Mouse (Mus musculus): ENCODE measurements around the gene Ina. TPM values are rescaled to one million over a fixed set of nuclear protein-coding genes. Genes with fewer than 3 reads are reported as not detected.
"Not testable (repeated sequence)": the region's sequence is repeated elsewhere in the genome, so short reads cannot be mapped to it uniquely, and the experiment has no call there.

Gene Ina
- total and polyA plus RNA-seq, 2 experiments from 2014 or later = not detected

DNA sequence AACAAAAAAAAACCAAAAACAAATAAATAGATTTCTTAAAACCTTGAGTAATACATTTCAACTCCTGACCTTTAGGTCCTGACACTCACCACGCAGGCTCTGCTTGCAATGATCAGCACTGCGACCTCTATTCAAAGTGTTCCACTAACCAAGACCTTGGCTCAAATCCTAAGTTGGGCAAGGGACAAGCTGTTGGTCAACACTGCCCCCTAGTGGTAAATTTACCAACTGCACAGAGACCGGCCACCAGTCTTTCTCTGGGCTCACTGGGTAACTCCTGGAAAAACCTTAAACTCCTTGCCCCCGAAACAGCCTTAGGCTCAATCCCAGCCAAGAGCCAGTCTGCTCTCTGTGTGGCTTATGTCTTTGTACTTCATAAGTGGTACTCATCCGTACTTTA is 23.4 kb upstream of the Ina start:
- H3K27me3 ChIP-seq (ENCODE audit: control insufficient read depth, insufficient read depth, low read length) = no peaks in the 10 kb centered on the region
- ATAC-seq (ENCODE audit: insufficient read depth, low read depth) (peak; percentile 82), DNase-seq (ENCODE audit: low spot score) (peak; percentile 80)
- H3K4me2 ChIP-seq (ENCODE audit: low read depth, low read length) = no peak overlapping the region
- no peak for TF ChIP-seq EP300 (IDR thresholded peaks at IDR 0.05; ENCODE audit: low read depth)
- TF ChIP-seq CTCF (IDR thresholded peaks at IDR 0.05; ENCODE audit: low read depth) = peak; percentile 98
- no peaks in the 10 kb centered on the region for H3K36me3 ChIP-seq (replicated peaks; ENCODE audit: control insufficient read depth, insufficient read depth, low read length)
- WGBS = 6% methylated on average over 5 of the region's 5 CpGs
- no peak overlapping the region for H3K4me3 ChIP-seq (ENCODE audit: low read depth, low read length)
- H3K4me1 ChIP-seq (ENCODE audit: control insufficient read depth, insufficient read depth) = 0 out of 2 replicates have a peak, but pooled peaks cover 4% of the 10 kb centered on the region
- no peak overlapping the region for H3K27ac ChIP-seq (ENCODE audit: low read depth)
- no peaks in the 10 kb centered on the region for H3K9me3 ChIP-seq (replicated peaks; ENCODE audit: control insufficient read depth, low read length)
- no peak overlapping the region for H3K9ac ChIP-seq (replicated peaks; ENCODE audit: low read depth, low read length)

GRCm38 (mm10) chr19:46992329-46992728 is 22.2 kb upstream of the Ina start:
- not testable (repeated sequence) for H3K9me3 ChIP-seq (replicated peaks; ENCODE audit: control insufficient read depth, low read length); DNase-seq (ENCODE audit: low spot score); ATAC-seq (ENCODE audit: insufficient read depth, low read depth); H3K4me3 ChIP-seq (ENCODE audit: low read depth, low read length); H3K4me2 ChIP-seq (ENCODE audit: low read depth, low read length); H3K4me1 ChIP-seq (ENCODE audit: control insufficient read depth, insufficient read depth); H3K9ac ChIP-seq (replicated peaks; ENCODE audit: low read depth, low read length); H3K36me3 ChIP-seq (replicated peaks; ENCODE audit: control insufficient read depth, insufficient read depth, low read length); H3K27ac ChIP-seq (ENCODE audit: low read depth); H3K27me3 ChIP-seq (ENCODE audit: control insufficient read depth, insufficient read depth, low read length)
- WGBS = 54% methylated on average over 4 of the region's 4 CpGs

DNA sequence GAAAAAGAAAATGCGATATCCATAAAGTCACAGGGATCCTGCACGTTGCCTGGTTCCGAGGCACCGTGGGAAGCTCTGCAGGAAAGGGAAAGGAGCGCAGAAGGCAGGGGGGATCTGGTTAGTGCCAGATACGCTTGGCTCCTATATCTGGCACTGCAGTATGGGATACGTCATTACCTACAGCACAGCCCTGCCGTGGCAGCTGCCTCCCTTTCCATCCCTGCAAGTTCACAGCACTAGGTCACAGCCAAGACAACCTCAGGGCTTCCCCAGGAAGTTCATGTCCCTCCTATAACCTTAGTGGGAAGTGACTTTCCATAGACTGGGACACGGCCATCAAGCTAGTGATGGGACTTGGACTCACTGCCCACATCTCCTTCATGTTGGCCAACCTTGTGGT is 18.4 kb upstream of the Ina start:
- H3K4me2 ChIP-seq (ENCODE audit: low read depth, low read length) = no peak overlapping the region
- no peaks in the 10 kb centered on the region for H3K27me3 ChIP-seq (ENCODE audit: control insufficient read depth, insufficient read depth, low read length)
- ATAC-seq (ENCODE audit: insufficient read depth, low read depth) = no peak
- H3K27ac ChIP-seq (ENCODE audit: low read depth) = no peak overlapping the region
- DNase-seq (ENCODE audit: low spot score) = no peak
- H3K4me1 ChIP-seq (ENCODE audit: control insufficient read depth, insufficient read depth) = no peaks in the 10 kb centered on the region
- H3K4me3 ChIP-seq (ENCODE audit: low read depth, low read length) = no peak overlapping the region
- WGBS = 64% methylated on average over 9 of the region's 9 CpGs
- no peaks in the 10 kb centered on the region for H3K36me3 ChIP-seq (replicated peaks; ENCODE audit: control insufficient read depth, insufficient read depth, low read length)
- H3K9ac ChIP-seq (replicated peaks; ENCODE audit: low read depth, low read length) = no peak overlapping the region
- no peaks in the 10 kb centered on the region for H3K9me3 ChIP-seq (replicated peaks; ENCODE audit: control insufficient read depth, low read length)
- no peak for TF ChIP-seq EP300 (IDR thresholded peaks at IDR 0.05; ENCODE audit: low read depth)
- no peak for TF ChIP-seq CTCF (IDR thresholded peaks at IDR 0.05; ENCODE audit: low read depth)

DNA sequence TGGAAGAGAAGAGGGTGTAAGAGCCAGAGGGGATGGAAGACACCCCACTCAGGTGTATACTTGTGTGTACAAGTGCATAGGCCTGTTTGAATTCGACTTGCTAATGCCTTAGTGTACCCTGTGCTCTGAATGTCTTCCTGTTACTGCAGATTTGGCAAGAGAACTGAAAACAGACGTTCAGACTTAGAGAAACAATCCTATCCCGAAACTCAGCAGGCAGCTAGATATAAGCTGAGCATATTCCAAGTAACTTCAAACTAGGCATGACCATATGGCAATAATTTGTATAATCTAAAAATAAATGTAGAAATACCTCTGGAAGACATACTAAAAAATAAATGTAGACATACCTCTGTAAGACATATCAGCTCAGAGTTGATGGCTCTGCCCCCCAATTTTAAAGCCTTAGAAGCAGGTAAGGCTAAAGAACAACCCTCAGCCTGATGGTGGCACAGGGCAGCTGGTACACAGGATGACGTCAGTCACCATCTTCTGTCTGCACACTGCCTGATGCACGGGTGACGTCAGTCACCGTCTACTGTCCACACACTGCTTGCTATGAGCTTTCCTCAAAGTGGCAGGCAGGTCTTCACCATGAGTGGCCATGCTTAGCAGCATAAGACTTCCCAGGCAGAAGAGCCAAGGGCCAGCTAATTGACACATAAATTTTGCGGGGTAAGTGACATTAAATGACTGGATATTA is 16.2 kb upstream of the Ina start:
- ATAC-seq (ENCODE audit: insufficient read depth, low read depth) = no peak
- 63% methylated on average over 8 of the region's 8 CpGs for WGBS
- H3K27ac ChIP-seq (ENCODE audit: low read depth) = no peak overlapping the region
- no peak for DNase-seq (ENCODE audit: low spot score)
- no peaks in the 10 kb centered on the region for H3K27me3 ChIP-seq (ENCODE audit: control insufficient read depth, insufficient read depth, low read length)
- no peaks in the 10 kb centered on the region for H3K4me1 ChIP-seq (ENCODE audit: control insufficient read depth, insufficient read depth)
- no peak overlapping the region for H3K4me2 ChIP-seq (ENCODE audit: low read depth, low read length)
- H3K36me3 ChIP-seq (replicated peaks; ENCODE audit: control insufficient read depth, insufficient read depth, low read length) = no peaks in the 10 kb centered on the region
- H3K4me3 ChIP-seq (ENCODE audit: low read depth, low read length) = no peak overlapping the region
- no peak for TF ChIP-seq CTCF (IDR thresholded peaks at IDR 0.05; ENCODE audit: low read depth)
- no peak for TF ChIP-seq EP300 (IDR thresholded peaks at IDR 0.05; ENCODE audit: low read depth)
- no peaks in the 10 kb centered on the region for H3K9me3 ChIP-seq (replicated peaks; ENCODE audit: control insufficient read depth, low read length)
- no peak overlapping the region for H3K9ac ChIP-seq (replicated peaks; ENCODE audit: low read depth, low read length)

DNA sequence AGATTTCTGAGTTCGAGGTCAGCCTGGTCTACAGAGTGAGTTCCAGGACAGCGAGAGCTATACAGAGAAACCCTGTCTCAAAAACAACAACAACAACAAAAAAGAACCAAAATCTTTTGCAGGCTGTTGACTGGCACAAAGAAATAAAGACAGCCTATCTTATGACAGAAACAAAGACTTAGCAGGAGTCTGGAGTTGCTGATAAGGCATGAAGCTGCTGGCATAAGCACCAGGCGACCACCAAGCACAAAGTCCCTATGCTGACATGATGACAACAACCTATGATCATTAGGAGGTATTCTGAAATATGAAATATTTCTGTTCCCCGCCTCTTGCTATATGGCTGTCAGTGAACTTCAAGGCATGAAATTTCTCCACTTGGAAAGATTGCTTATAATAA is 15.5 kb upstream of the Ina start:
- DNase-seq (ENCODE audit: low spot score) (no peak), ATAC-seq (ENCODE audit: insufficient read depth, low read depth) (no peak)
- TF ChIP-seq EP300 (IDR thresholded peaks at IDR 0.05; ENCODE audit: low read depth) (no peak), CTCF (IDR thresholded peaks at IDR 0.05; ENCODE audit: low read depth) (no peak)
- Histone ChIP-seq H3K4me1 (ENCODE audit: control insufficient read depth, insufficient read depth) (no peaks in the 10 kb centered on the region), H3K9ac (replicated peaks; ENCODE audit: low read depth, low read length) (no peak overlapping the region), H3K4me2 (ENCODE audit: low read depth, low read length) (no peak overlapping the region), H3K9me3 (replicated peaks; ENCODE audit: control insufficient read depth, low read length) (no peaks in the 10 kb centered on the region), H3K27me3 (ENCODE audit: control insufficient read depth, insufficient read depth, low read length) (no peaks in the 10 kb centered on the region), H3K27ac (ENCODE audit: low read depth) (no peak overlapping the region), H3K4me3 (ENCODE audit: low read depth, low read length) (no peak overlapping the region), H3K36me3 (replicated peaks; ENCODE audit: control insufficient read depth, insufficient read depth, low read length) (no peaks in the 10 kb centered on the region)
- WGBS = 68% methylated on average over 4 of the region's 4 CpGs

GRCm38 (mm10) chr19:46999753-47000152 is 14.7 kb upstream of the Ina start:
- no peak for TF ChIP-seq CTCF (IDR thresholded peaks at IDR 0.05; ENCODE audit: low read depth)
- no peak for TF ChIP-seq EP300 (IDR thresholded peaks at IDR 0.05; ENCODE audit: low read depth)
- no peak for ATAC-seq (ENCODE audit: insufficient read depth, low read depth)
- WGBS = 57% methylated on average over 6 of the region's 6 CpGs

DNA sequence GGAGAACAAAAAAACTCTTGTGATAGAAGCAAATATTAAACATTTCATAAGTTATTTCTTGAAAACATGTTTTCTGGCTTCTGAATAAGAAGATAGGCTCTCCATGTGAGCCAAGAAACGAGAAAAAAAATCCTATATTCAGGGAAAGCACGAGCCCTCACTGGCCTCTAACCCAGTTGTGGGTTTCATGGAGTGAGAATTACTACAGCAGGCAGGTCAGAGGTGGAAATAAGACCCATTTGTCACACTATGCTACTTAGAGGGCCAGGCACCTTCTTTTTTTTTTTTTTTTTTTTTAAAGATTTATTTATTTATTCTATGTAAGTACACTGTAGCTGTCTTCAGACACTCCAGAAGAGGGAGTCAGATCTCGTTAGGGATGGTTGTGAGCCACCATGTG is 14.1 kb upstream of the Ina start:
- 70% methylated on average over 2 of the region's 3 CpGs for WGBS
- not testable (repeated sequence) for ATAC-seq (ENCODE audit: insufficient read depth, low read depth)

More at GRCm38 (mm10) chr19:46999753-47000152, 14.7 kb upstream of the Ina start:
- Histone ChIP-seq H3K27ac (ENCODE audit: low read depth) (no peak overlapping the region), H3K4me3 (ENCODE audit: low read depth, low read length) (no peak overlapping the region), H3K36me3 (replicated peaks; ENCODE audit: control insufficient read depth, insufficient read depth, low read length) (no peaks in the 10 kb centered on the region), H3K4me2 (ENCODE audit: low read depth, low read length) (no peak overlapping the region), H3K9me3 (replicated peaks; ENCODE audit: control insufficient read depth, low read length) (no peaks in the 10 kb centered on the region), H3K4me1 (ENCODE audit: control insufficient read depth, insufficient read depth) (no peaks in the 10 kb centered on the region), H3K9ac (replicated peaks; ENCODE audit: low read depth, low read length) (no peak overlapping the region), H3K27me3 (ENCODE audit: control insufficient read depth, insufficient read depth, low read length) (no peaks in the 10 kb centered on the region)
- DNase-seq (ENCODE audit: low spot score) = no peak

More for the DNA sequence above, 14.1 kb upstream of the Ina start:
- not testable (repeated sequence) for H3K4me3 ChIP-seq (ENCODE audit: low read depth, low read length); H3K4me2 ChIP-seq (ENCODE audit: low read depth, low read length); H3K36me3 ChIP-seq (replicated peaks; ENCODE audit: control insufficient read depth, insufficient read depth, low read length); DNase-seq (ENCODE audit: low spot score); H3K4me1 ChIP-seq (ENCODE audit: control insufficient read depth, insufficient read depth); H3K27ac ChIP-seq (ENCODE audit: low read depth); H3K9ac ChIP-seq (replicated peaks; ENCODE audit: low read depth, low read length); H3K9me3 ChIP-seq (replicated peaks; ENCODE audit: control insufficient read depth, low read length); H3K27me3 ChIP-seq (ENCODE audit: control insufficient read depth, insufficient read depth, low read length)
